Mouse (Mus musculus) thymus, adult 2 months (tissue): ENCODE measurements around the gene Icam1. TPM values are rescaled to one million over a fixed set of nuclear protein-coding genes. Genes with fewer than 3 reads are reported as not detected.

Experiments used
- DNase-seq: peaks from one replicate; pipeline ENCODE4 v3.0.0; 2021
- H3K27ac ChIP-seq: fragments of 200-500 bp; 2 replicates; pipeline ENCODE4 v1.5.1; 2012; ENCODE audit warnings: low read length, control low read depth; ENCODE audit not compliant: control insufficient read depth, insufficient read depth
- H3K27me3 ChIP-seq: fragments of 200-500 bp; 2 replicates; pipeline ENCODE4 v1.6.1; 2012; ENCODE audit warnings: mild to moderate bottlenecking, low read length, moderate library complexity, mixed read lengths; ENCODE audit not compliant: control insufficient read depth, insufficient read depth
- H3K36me3 ChIP-seq: fragments of 200-500 bp; 2 replicates; pipeline ENCODE4 v1.6.1; 2012; ENCODE audit warnings: mild to moderate bottlenecking, low read length, moderate library complexity; ENCODE audit not compliant: control insufficient read depth, insufficient read depth
- H3K4me1 ChIP-seq: fragments of 200-500 bp; replicated peaks from 2 replicates; pipeline ENCODE4 v1.6.1; 2012; ENCODE audit warnings: low read length; ENCODE audit not compliant: control insufficient read depth, insufficient read depth
- H3K4me3 ChIP-seq: fragments of 200-500 bp; 2 replicates; pipeline ENCODE4 v1.5.1; 2012; ENCODE audit warnings: mild to moderate bottlenecking, low read length, control low read depth, moderate library complexity; ENCODE audit not compliant: control insufficient read depth, insufficient read depth
- CTCF ChIP-seq: fragments of 200-500 bp; IDR thresholded peaks from 2 replicates; pipeline ENCODE4 v1.5.1; 2012; ENCODE audit warnings: mild to moderate bottlenecking, control low read depth, low read length, moderate library complexity, borderline replicate concordance; ENCODE audit not compliant: control insufficient read depth, poor library complexity, insufficient read depth; ENCODE audit errors: extremely low read depth
- POLR2A ChIP-seq: fragments of 200-500 bp; IDR thresholded peaks from 2 replicates; pipeline ENCODE4 v1.6.1; 2012; ENCODE audit warnings: mild to moderate bottlenecking, low read length, control low read depth, moderate library complexity; ENCODE audit not compliant: control insufficient read depth, poor library complexity, insufficient read depth; ENCODE audit errors: extremely low read depth
- WGBS: fragments of 180-500 bp; shearing (Covaris S2); methylation state at CpG from one replicate; pipeline ENCODE4 v1.1.7; 2018; 5-methylcytosine and 5-hydroxymethylcytosine counted together
- polyA plus RNA-seq: library from polyadenylated mRNA; depleted of rRNA; stranded (reverse); fragments of >200 nt; gene quantifications from 2 replicates; pipeline ENCODE4 v1.2.3, GENCODE M21; 2012

The Icam1 gene
- polyA plus RNA-seq, 1 experiment = 90.8 TPM

GRCm38 (mm10) chr9:21022726-21023125, 6.9 kb downstream of the Icam1 start:
- WGBS = 92% methylated on average over 1 of the region's 1 CpGs
- H3K36me3 ChIP-seq = peaks cover 3% of the 10 kb centered on the region; the same call in 1 of the 2 replicates
- DNase-seq = no peak
- no peak overlapping the region for H3K27ac ChIP-seq
- TF ChIP-seq CTCF = no peak
- TF ChIP-seq POLR2A = no peak
- H3K27me3 ChIP-seq = no peaks in the 10 kb centered on the region
- peaks cover under 1% of the 10 kb centered on the region for H3K4me1 ChIP-seq
- H3K4me3 ChIP-seq = no peak overlapping the region

- H3K4me3 ChIP-seq = no peak overlapping the region
- peaks cover 2% of the 10 kb centered on the region; the same call in 1 of the 2 replicates for H3K36me3 ChIP-seq
- H3K27me3 ChIP-seq = no peaks in the 10 kb centered on the region
- H3K27ac ChIP-seq = no peak overlapping the region
- no peak for TF ChIP-seq CTCF
- no peak for TF ChIP-seq POLR2A
- H3K4me1 ChIP-seq = peaks cover 12% of the 10 kb centered on the region
- DNase-seq = no peak
- WGBS = 96% methylated on average over 19 of the region's 19 CpGs
Measured at GRCm38 (mm10) chr9:21025258-21025810, 9.5 kb downstream of the Icam1 start.

DNA sequence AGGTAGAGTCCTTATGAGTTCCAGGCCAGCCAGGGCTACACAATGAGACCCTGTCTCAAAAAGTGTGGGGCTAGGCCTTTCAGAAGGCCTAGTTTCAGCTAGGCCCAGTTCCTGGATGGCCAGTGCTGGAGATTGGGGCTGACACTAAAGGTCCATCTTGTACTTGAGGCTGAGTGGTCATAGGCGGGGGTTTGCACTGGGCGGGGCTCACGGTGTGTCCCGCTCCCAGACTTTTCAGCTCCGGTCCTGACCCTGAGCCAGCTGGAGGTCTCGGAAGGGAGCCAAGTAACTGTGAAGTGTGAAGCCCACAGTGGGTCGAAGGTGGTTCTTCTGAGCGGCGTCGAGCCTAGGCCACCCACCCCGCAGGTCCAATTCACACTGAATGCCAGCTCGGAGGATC, 11.1 kb downstream of the Icam1 start:
- peaks cover 22% of the 10 kb centered on the region for H3K4me1 ChIP-seq
- DNase-seq = no peak
- WGBS = 95% methylated on average over 12 of the region's 12 CpGs
- H3K36me3 ChIP-seq = no peaks in the 10 kb centered on the region
- no peak overlapping the region for H3K4me3 ChIP-seq
- H3K27ac ChIP-seq = no peak overlapping the region
- no peak for TF ChIP-seq POLR2A
- TF ChIP-seq CTCF = no peak
- H3K27me3 ChIP-seq = no peaks in the 10 kb centered on the region; the same call in 1 of the 2 replicates

GRCm38 (mm10) chr9:21027774-21028290, 12.0 kb downstream of the Icam1 start:
- no peaks in the 10 kb centered on the region for H3K36me3 ChIP-seq
- no peak overlapping the region for H3K27ac ChIP-seq
- TF ChIP-seq CTCF = no peak
- TF ChIP-seq POLR2A = no peak
- WGBS = 92% methylated on average over 8 of the region's 8 CpGs
- DNase-seq = no peak
- peaks cover 7% of the 10 kb centered on the region; the same call in 1 of the 2 replicates for H3K27me3 ChIP-seq
- no peak overlapping the region for H3K4me3 ChIP-seq
- H3K4me1 ChIP-seq = peaks cover 32% of the 10 kb centered on the region

GRCm38 (mm10) chr9:21028560-21029110, 12.8 kb downstream of the Icam1 start:
- 90% methylated on average over 6 of the region's 6 CpGs for WGBS
- Histone ChIP-seq H3K4me3 (no peak overlapping the region), H3K4me1 (peaks cover 39% of the 10 kb centered on the region), H3K27ac (no peak overlapping the region), H3K36me3 (no peaks in the 10 kb centered on the region), H3K27me3 (peaks cover 13% of the 10 kb centered on the region; the same call in 1 of the 2 replicates)
- TF ChIP-seq CTCF = no peak
- TF ChIP-seq POLR2A = no peak
- DNase-seq = no peak

- Histone ChIP-seq H3K27me3 (peaks cover 17% of the 10 kb centered on the region), H3K4me1 (peaks cover 39% of the 10 kb centered on the region), H3K36me3 (no peaks in the 10 kb centered on the region), H3K4me3 (peak within 1 kb of the TSS; percentile 17), H3K27ac (no peak within 1 kb of the TSS)
- 4% methylated on average over 37 of the region's 37 CpGs for WGBS
- peak; percentile 79 for DNase-seq
- TF ChIP-seq CTCF (peak; percentile 91), POLR2A (no peak)
Measured at GRCm38 (mm10) chr9:21029291-21030054, 13.7 kb downstream of the Icam1 start, which contains the start of gene Icam4. Gene Icam4 (plus strand): TSS chr9:21029373.
